In genomic region chr5:137746282-137746850, GRCm38 (mm10) we compare ENCODE assay signal across 7 mouse cellular contexts. TPM values are rescaled to one million over a fixed set of nuclear protein-coding genes. Genes with fewer than 3 reads are reported as not detected.
DNase-seq lines count a peak whose midpoint lies in the region; ATAC-seq and TF ChIP-seq lines count a peak whose summit lies in the region.

No protein-coding gene starts in this region.

- H3K79me2 ChIP-seq in myocyte (ENCODE audit: control insufficient read depth, insufficient read depth), result peaks cover 27% of the 10 kb centered on the region

- H3K27ac ChIP-seq in ES-E14 (ENCODE audit: insufficient read depth, low read depth, low read length, poor library complexity, severe bottlenecking), result peak overlapping the region; percentile 68
- peak overlapping the region; percentile 91 for H3K27ac ChIP-seq in forebrain, embryonic 14.5 days (ENCODE audit: low read depth, low read length)
- H3K27ac ChIP-seq in hindbrain, embryonic 13.5 days, result peak overlapping the region; percentile 90
- H3K27ac ChIP-seq in liver, embryonic 12.5 days, result peak overlapping the region; percentile 99

- no peaks in the 10 kb centered on the region for H3K9me3 ChIP-seq in ES-E14 (ENCODE audit: control insufficient read depth, insufficient read depth, low read depth, low read length)
- no peaks in the 10 kb centered on the region for H3K9me3 ChIP-seq in forebrain, embryonic 14.5 days (replicated peaks; ENCODE audit: control insufficient read depth, low read length)
- no peaks in the 10 kb centered on the region for H3K9me3 ChIP-seq in hindbrain, embryonic 13.5 days
- H3K9me3 ChIP-seq in liver, embryonic 12.5 days (replicated peaks), result no peaks in the 10 kb centered on the region

- no peak for DNase-seq in ES-E14 (ENCODE audit: low read depth, low spot score)
- DNase-seq in adrenal gland, postnatal 25 days, result peak; percentile 78
- DNase-seq in forebrain, embryonic 14.5 days (ENCODE audit: low spot score), result peak; percentile 62
- peak; percentile 69 for DNase-seq in thymus, postnatal 0 days (ENCODE audit: low spot score)

- no peaks in the 10 kb centered on the region for H3K27me3 ChIP-seq in forebrain, embryonic 14.5 days (replicated peaks; ENCODE audit: control insufficient read depth, insufficient read depth, low read length)
- H3K27me3 ChIP-seq in hindbrain, embryonic 13.5 days, result no peaks in the 10 kb centered on the region
- no peaks in the 10 kb centered on the region; the same call in 1 of the 2 replicates for H3K27me3 ChIP-seq in liver, embryonic 12.5 days (replicated peaks)
- no peaks in the 10 kb centered on the region for H3K27me3 ChIP-seq in myocyte (ENCODE audit: control insufficient read depth, insufficient read depth, insufficient read length)

- H3K4me1 ChIP-seq in ES-E14 (ENCODE audit: control insufficient read depth in 2 of 2, insufficient read depth in 2 of 2, low read length in 2 of 2, poor library complexity in 1 of 2), result peaks cover 3 to 31% of the 10 kb centered on the region in 2 experiments
- peaks cover 11% of the 10 kb centered on the region for H3K4me1 ChIP-seq in forebrain, embryonic 14.5 days (ENCODE audit: control insufficient read depth, insufficient read depth, low read length)
- H3K4me1 ChIP-seq in hindbrain, embryonic 13.5 days (replicated peaks), result peaks cover 47% of the 10 kb centered on the region
- peaks cover 66% of the 10 kb centered on the region for H3K4me1 ChIP-seq in liver, embryonic 12.5 days

- WGBS in forebrain, embryonic 14.5 days, result 0% methylated on average over 20 of the region's 20 CpGs
- WGBS in hindbrain, embryonic 13.5 days, result under 1% methylated on average over 20 of the region's 20 CpGs
- 0% methylated on average over 20 of the region's 20 CpGs for WGBS in liver, embryonic 12.5 days (ENCODE audit: insufficient replicate concordance)

- H3K4me2 ChIP-seq in forebrain, embryonic 14.5 days (ENCODE audit: low read length), result peak overlapping the region; percentile 99
- peak overlapping the region; percentile 96 for H3K4me2 ChIP-seq in hindbrain, embryonic 13.5 days
- peak overlapping the region; percentile 93 for H3K4me2 ChIP-seq in liver, embryonic 12.5 days
- H3K4me2 ChIP-seq in myocyte (ENCODE audit: low read depth), result peak overlapping the region; percentile 94

- peaks cover 5% of the 10 kb centered on the region; the same call in 1 of the 2 replicates for H3K36me3 ChIP-seq in ES-E14 (ENCODE audit: control insufficient read depth, insufficient read depth, low read length, poor library complexity, severe bottlenecking)
- H3K36me3 ChIP-seq in forebrain, embryonic 14.5 days (ENCODE audit: control insufficient read depth, insufficient read depth, low read length), result peaks cover 4% of the 10 kb centered on the region
- H3K36me3 ChIP-seq in hindbrain, embryonic 13.5 days, result peaks cover 12% of the 10 kb centered on the region
- peaks cover 21% of the 10 kb centered on the region for H3K36me3 ChIP-seq in liver, embryonic 12.5 days
- peaks cover 5% of the 10 kb centered on the region for H3K36me3 ChIP-seq in myocyte (ENCODE audit: control insufficient read depth, insufficient read depth)

- H3K4me3 ChIP-seq in ES-E14 (ENCODE audit: insufficient read depth in 1 of 2, low read depth in 1 of 2, low read length in 2 of 2, poor library complexity in 1 of 2, severe bottlenecking in 1 of 2) (peak overlapping the region; percentile 72 to 89), myocyte (peak overlapping the region; percentile 97)
- peak overlapping the region; percentile 64 for H3K4me3 ChIP-seq in forebrain, embryonic 14.5 days (ENCODE audit: low read depth, low read length)
- H3K4me3 ChIP-seq in hindbrain, embryonic 13.5 days, result peak overlapping the region; percentile 66
- peak overlapping the region; percentile 83 for H3K4me3 ChIP-seq in liver, embryonic 12.5 days

- ATAC-seq in forebrain, embryonic 14.5 days, result no peak; the same call in 1 of the 2 replicates
- ATAC-seq in hindbrain, embryonic 13.5 days (ENCODE audit: low FRiP score), result peak; percentile 25
- ATAC-seq in liver, embryonic 12.5 days, result peak; percentile 71

- no peak for TF ChIP-seq POLR2A in myocyte (IDR thresholded peaks at IDR 0.05; ENCODE audit: insufficient read length, low read depth)

- in situ Hi-C loops in ES-E14 (cut with MboI; ENCODE audit: low sequenced_read_pairs in 2 of 2, unreplicated experiment in 2 of 2), result no loop called here

- H3K9ac ChIP-seq in ES-E14 (ENCODE audit: insufficient read depth, low read depth, low read length, poor library complexity, severe bottlenecking), result peak overlapping the region; percentile 66
- H3K9ac ChIP-seq in forebrain, embryonic 14.5 days (ENCODE audit: low read length), result peak overlapping the region; percentile 63
- H3K9ac ChIP-seq in hindbrain, embryonic 13.5 days, result peak overlapping the region; percentile 87
- H3K9ac ChIP-seq in liver, embryonic 12.5 days, result peak overlapping the region; percentile 96

- peak overlapping the region; percentile 76 for H3ac ChIP-seq in myocyte (ENCODE audit: control insufficient read depth, insufficient read length)

TF ChIP-seq in ES-E14, 5 proteins besides CTCF, POLR2A, EP300 and RAD21:
- TF ChIP-seq ZNF384 (IDR thresholded peaks at IDR 0.05; ENCODE audit: low read depth, low read length) (peak; percentile 62; the same call in 1 of the 2 replicates), ZC3H11A (IDR thresholded peaks at IDR 0.05; ENCODE audit: borderline replicate concordance, low read depth, low read length) (no peak), HCFC1 (IDR thresholded peaks at IDR 0.05; ENCODE audit: borderline replicate concordance, insufficient read depth, low read length) (no peak), CHD2 (IDR thresholded peaks at IDR 0.05; ENCODE audit: low read depth, low read length) (no peak), MAFK (IDR thresholded peaks at IDR 0.05; ENCODE audit: insufficient read depth, low read depth, low read length) (no peak)

TF ChIP-seq in myocyte, 11 proteins besides CTCF, POLR2A, EP300 and RAD21:
- TF ChIP-seq TCF12 (IDR thresholded peaks at IDR 0.05; ENCODE audit: insufficient read depth, poor library complexity, severe bottlenecking) (no peak), E2F4 (IDR thresholded peaks at IDR 0.05; ENCODE audit: insufficient read depth) (no peak), MAX (IDR thresholded peaks at IDR 0.05; ENCODE audit: low read depth) (no peak), USF1 (IDR thresholded peaks at IDR 0.05; ENCODE audit: low read depth) (no peak), MYOD1 (IDR thresholded peaks at IDR 0.05; ENCODE audit: control insufficient read depth in 1 of 3, insufficient read length in 2 of 3, low read depth in 2 of 3) (no peak), CEBPB (IDR thresholded peaks at IDR 0.05; ENCODE audit: insufficient read depth, poor library complexity, severe bottlenecking) (no peak), MYOG (IDR thresholded peaks at IDR 0.05; ENCODE audit: control insufficient read depth in 1 of 3, insufficient read depth in 1 of 3, insufficient read length in 2 of 3, low read depth in 2 of 3) (no peak)

RNA-seq across cellular contexts. Expression of gene Tsc22d4, which starts 0.8 kb away (rescaled TPM):
- total RNA-seq in ES-E14 (2012; rRNA removed), result 15.9 and 21.6 TPM in 2 replicates
- 86.0 and 104 TPM in 2 replicates for total RNA-seq in adrenal gland, postnatal 25 days (2021)
- 52.3 and 62.1 TPM in 2 replicates for polyA plus RNA-seq in forebrain, embryonic 14.5 days (2014; fragmentation: Nextera tagmentation; extraction: Ambion mirVana)
- polyA plus RNA-seq in hindbrain, embryonic 13.5 days (2015; fragmentation: Nextera tagmentation; extraction: Ambion mirVana), result 61.1 and 62.5 TPM in 2 replicates
- 96.0 and 99.2 TPM in 2 replicates for polyA plus RNA-seq in liver, embryonic 12.5 days (2016; fragmentation: Nextera tagmentation; extraction: Ambion mirVana)
- 48.1 TPM for polyA plus RNA-seq in myocyte (2012; fragmentation: generic; extraction: Trizol)
- 353 and 419 TPM in 2 replicates for polyA plus RNA-seq in thymus, postnatal 0 days (2015; fragmentation: Nextera tagmentation; extraction: Ambion mirVana)

RNA-seq across cellular contexts. Expression of gene Nyap1, which starts 5.0 kb away (rescaled TPM):
- total RNA-seq in ES-E14 (2012; rRNA removed), result 5.9 and 7.4 TPM in 2 replicates
- total RNA-seq in adrenal gland, postnatal 25 days (2021), result 3.0 and 5.6 TPM in 2 replicates
- 13.8 and 14.5 TPM in 2 replicates for polyA plus RNA-seq in forebrain, embryonic 14.5 days (2014; fragmentation: Nextera tagmentation; extraction: Ambion mirVana)
- 32.9 and 34.1 TPM in 2 replicates for polyA plus RNA-seq in hindbrain, embryonic 13.5 days (2015; fragmentation: Nextera tagmentation; extraction: Ambion mirVana)
- 0.33 and 0.38 TPM in 2 replicates for polyA plus RNA-seq in liver, embryonic 12.5 days (2016; fragmentation: Nextera tagmentation; extraction: Ambion mirVana)
- 2.7 TPM for polyA plus RNA-seq in myocyte (2012; fragmentation: generic; extraction: Trizol)
- polyA plus RNA-seq in thymus, postnatal 0 days (2015; fragmentation: Nextera tagmentation; extraction: Ambion mirVana), result 7.2 and 8.8 TPM in 2 replicates

RNA-seq across cellular contexts. Expression of gene Ppp1r35, which starts 32.3 kb away (rescaled TPM):
- total RNA-seq in ES-E14 (2012; rRNA removed), result 27.6 and 34.5 TPM in 2 replicates
- total RNA-seq in adrenal gland, postnatal 25 days (2021), result 30.9 and 34.0 TPM in 2 replicates
- 55.1 and 60.0 TPM in 2 replicates for polyA plus RNA-seq in forebrain, embryonic 14.5 days (2014; fragmentation: Nextera tagmentation; extraction: Ambion mirVana)
- polyA plus RNA-seq in hindbrain, embryonic 13.5 days (2015; fragmentation: Nextera tagmentation; extraction: Ambion mirVana), result 40.6 and 44.1 TPM in 2 replicates
- 38.6 and 39.2 TPM in 2 replicates for polyA plus RNA-seq in liver, embryonic 12.5 days (2016; fragmentation: Nextera tagmentation; extraction: Ambion mirVana)
- polyA plus RNA-seq in myocyte (2012; fragmentation: generic; extraction: Trizol), result 40.4 TPM
- polyA plus RNA-seq in thymus, postnatal 0 days (2015; fragmentation: Nextera tagmentation; extraction: Ambion mirVana), result 69.4 and 69.6 TPM in 2 replicates

RNA-seq across cellular contexts. Expression of gene Mepce, which starts 41.1 kb away (rescaled TPM):
- 42.3 and 43.0 TPM in 2 replicates for total RNA-seq in ES-E14 (2012; rRNA removed)
- 58.3 and 66.5 TPM in 2 replicates for total RNA-seq in adrenal gland, postnatal 25 days (2021)
- 13.1 and 13.2 TPM in 2 replicates for polyA plus RNA-seq in forebrain, embryonic 14.5 days (2014; fragmentation: Nextera tagmentation; extraction: Ambion mirVana)
- 10.7 and 11.1 TPM in 2 replicates for polyA plus RNA-seq in hindbrain, embryonic 13.5 days (2015; fragmentation: Nextera tagmentation; extraction: Ambion mirVana)
- 9.0 and 9.2 TPM in 2 replicates for polyA plus RNA-seq in liver, embryonic 12.5 days (2016; fragmentation: Nextera tagmentation; extraction: Ambion mirVana)
- 34.4 TPM for polyA plus RNA-seq in myocyte (2012; fragmentation: generic; extraction: Trizol)
- polyA plus RNA-seq in thymus, postnatal 0 days (2015; fragmentation: Nextera tagmentation; extraction: Ambion mirVana), result 13.1 and 17.2 TPM in 2 replicates

RNA-seq across cellular contexts. Expression of gene Zcwpw1, which starts 41.2 kb away (rescaled TPM):
- 24.5 and 33.0 TPM in 2 replicates for total RNA-seq in ES-E14 (2012; rRNA removed)
- 3.6 and 5.2 TPM in 2 replicates for total RNA-seq in adrenal gland, postnatal 25 days (2021)
- polyA plus RNA-seq in forebrain, embryonic 14.5 days (2014; fragmentation: Nextera tagmentation; extraction: Ambion mirVana), result 7.3 and 7.7 TPM in 2 replicates
- 10.6 and 12.3 TPM in 2 replicates for polyA plus RNA-seq in hindbrain, embryonic 13.5 days (2015; fragmentation: Nextera tagmentation; extraction: Ambion mirVana)
- polyA plus RNA-seq in liver, embryonic 12.5 days (2016; fragmentation: Nextera tagmentation; extraction: Ambion mirVana), result 6.9 and 7.5 TPM in 2 replicates
- 2.2 TPM for polyA plus RNA-seq in myocyte (2012; fragmentation: generic; extraction: Trizol)
- 17.7 and 18.6 TPM in 2 replicates for polyA plus RNA-seq in thymus, postnatal 0 days (2015; fragmentation: Nextera tagmentation; extraction: Ambion mirVana)
